Mouse (Mus musculus) MEL (cell line): Measurements from ENCODE around the gene Zfp65. TPM values are rescaled to one million over a fixed set of nuclear protein-coding genes. Genes with fewer than 3 reads are reported as not detected.
A peak's percentile ranks its signal among the peaks of the same experiment; 100 is the strongest.

Source experiments
- DNase-seq: peaks from one replicate; pipeline ENCODE4 v3.0.0; 2011; ENCODE audit warnings: low read depth, low spot score
- H3K27ac ChIP-seq: 2 replicates; pipeline ENCODE4 v1.5.1; 2012; ENCODE audit warnings: low read depth, mild to moderate bottlenecking, control low read depth, low read length, moderate library complexity; ENCODE audit not compliant: control insufficient read depth
- H3K27me3 ChIP-seq, 2 experiments: fragments of 150-350 bp in 1 of 2; sonication (generic) in 1 of 2; 2 replicates each; pipeline ENCODE4 v1.6.1; 2012; ENCODE audit warnings: low read length in 2 of 2, mild to moderate bottlenecking in 2 of 2, improper control_type of control experiment in 1 of 2, moderate library complexity in 1 of 2; ENCODE audit not compliant: insufficient read depth in 2 of 2, control insufficient read depth in 1 of 2
- H3K36me3 ChIP-seq, 2 experiments: 2 replicates each; pipeline ENCODE4 v1.6.1; 2012 to 2014; ENCODE audit warnings: low read length in 2 of 2, improper control_type of control experiment in 1 of 2, inconsistent platforms in 1 of 2, mild to moderate bottlenecking in 1 of 2; ENCODE audit not compliant: insufficient read depth in 2 of 2, control insufficient read depth in 1 of 2
- H3K4me1 ChIP-seq, 2 experiments: fragments of 150-350 bp in 1 of 2; sonication (generic) in 1 of 2; 2 replicates each; pipeline ENCODE4 v1.6.1; 2012; ENCODE audit warnings: low read length in 2 of 2, improper control_type of control experiment in 1 of 2, mild to moderate bottlenecking in 1 of 2; ENCODE audit not compliant: insufficient read depth in 2 of 2, control insufficient read depth in 1 of 2
- H3K4me3 ChIP-seq, 2 experiments: fragments of 150-350 bp in 1 of 2; sonication (generic) in 1 of 2; 2 replicates each; pipeline ENCODE4 v1.5.1; 2012; ENCODE audit warnings: low read depth in 2 of 2, low read length in 2 of 2, mild to moderate bottlenecking in 2 of 2, moderate library complexity in 2 of 2, control low read depth in 1 of 2, improper control_type of control experiment in 1 of 2; ENCODE audit not compliant: control insufficient read depth in 1 of 2, insufficient read depth in 1 of 2
- H3K79me2 ChIP-seq: 2 replicates; pipeline ENCODE4 v1.6.1; 2012; ENCODE audit warnings: mild to moderate bottlenecking, low read length, moderate library complexity; ENCODE audit not compliant: control insufficient read depth, poor library complexity, insufficient read depth
- H3K9ac ChIP-seq: 2 replicates; pipeline ENCODE4 v1.6.1; 2012; ENCODE audit warnings: low read depth, mild to moderate bottlenecking, control low read depth, low read length, moderate library complexity; ENCODE audit not compliant: control insufficient read depth, poor library complexity, severe bottlenecking
- H3K9me3 ChIP-seq: fragments of 150-350 bp; sonication (generic); replicated peaks from 2 replicates; pipeline ENCODE4 v1.6.1; 2012; ENCODE audit warnings: mild to moderate bottlenecking, low read length, improper control_type of control experiment, moderate library complexity; ENCODE audit not compliant: insufficient read depth
- GABPA ChIP-seq: IDR thresholded peaks from 2 replicates; pipeline ENCODE4 v1.6.1; 2012; ENCODE audit warnings: low read depth, mild to moderate bottlenecking, inconsistent platforms, low read length, improper control_type of control experiment, moderate library complexity
- HCFC1 ChIP-seq: IDR thresholded peaks from 2 replicates; pipeline ENCODE4 v1.6.1; 2012; ENCODE audit warnings: low read depth, mild to moderate bottlenecking, inconsistent platforms, low read length, improper control_type of control experiment, moderate library complexity
- JUND ChIP-seq: IDR thresholded peaks from 2 replicates; pipeline ENCODE4 v1.6.1; 2011; ENCODE audit warnings: low read depth, mild to moderate bottlenecking, improper control_type of control experiment, low read length
- KAT2A ChIP-seq: conservative IDR thresholded peaks from 2 replicates; pipeline ENCODE4 v1.6.1; 2012; ENCODE audit warnings: low read depth, low read length, improper control_type of control experiment, inconsistent platforms
- MAX ChIP-seq: IDR thresholded peaks from 2 replicates; pipeline ENCODE4 v1.6.1; 2011; ENCODE audit warnings: low read length, improper control_type of control experiment
- MEF2A ChIP-seq: IDR thresholded peaks from 2 replicates; pipeline ENCODE4 v1.6.1; 2014; ENCODE audit warnings: low read depth, mild to moderate bottlenecking, inconsistent platforms, low read length, improper control_type of control experiment; ENCODE audit not compliant: poor library complexity, insufficient replicate concordance, severe bottlenecking; ENCODE audit errors: extremely low read depth
- MYC ChIP-seq: IDR thresholded peaks from 2 replicates; pipeline ENCODE4 v1.6.1; 2011; ENCODE audit warnings: low read depth, mild to moderate bottlenecking, low read length, improper control_type of control experiment, moderate library complexity
- NRF1 ChIP-seq: IDR thresholded peaks from 2 replicates; pipeline ENCODE4 v1.6.1; 2014; ENCODE audit warnings: low read depth, mild to moderate bottlenecking, inconsistent platforms, low read length, improper control_type of control experiment, moderate library complexity; ENCODE audit not compliant: poor library complexity, insufficient read depth, severe bottlenecking
- POLR2A ChIP-seq, 2 experiments: IDR thresholded peaks; 2 replicates each; pipeline ENCODE4 v1.6.1; 2011 to 2012; ENCODE audit warnings: low read length in 2 of 2, mild to moderate bottlenecking in 2 of 2, control low read depth in 1 of 2, improper control_type of control experiment in 1 of 2, low read depth in 1 of 2, moderate library complexity in 1 of 2; ENCODE audit not compliant: control insufficient read depth in 1 of 2, insufficient read depth in 1 of 2, poor library complexity in 1 of 2
- POLR2AphosphoS2 ChIP-seq: IDR thresholded peaks from 2 replicates; pipeline ENCODE4 v1.6.1; 2011; ENCODE audit warnings: low read length, improper control_type of control experiment
- POLR2AphosphoS5 ChIP-seq: IDR thresholded peaks from 2 replicates; pipeline ENCODE4 v1.6.1; 2012; ENCODE audit warnings: low read depth, borderline replicate concordance, mild to moderate bottlenecking, inconsistent platforms, low read length, moderate library complexity, mixed read lengths
- SIN3A ChIP-seq: IDR thresholded peaks from 2 replicates; pipeline ENCODE4 v1.6.1; 2012; ENCODE audit warnings: low read length, improper control_type of control experiment, inconsistent platforms
- TBP ChIP-seq: IDR thresholded peaks from 2 replicates; pipeline ENCODE4 v1.8.0; 2011; ENCODE audit warnings: low read depth, low read length, improper control_type of control experiment
- USF2 ChIP-seq, 2 experiments: IDR thresholded peaks; 2 replicates each; pipeline ENCODE4 v1.6.1; 2011 to 2012; ENCODE audit warnings: improper control_type of control experiment in 2 of 2, low read length in 2 of 2, borderline replicate concordance in 1 of 2, inconsistent platforms in 1 of 2, low read depth in 1 of 2, mild to moderate bottlenecking in 1 of 2; ENCODE audit not compliant: insufficient read depth in 1 of 2
- ZC3H11A ChIP-seq: IDR thresholded peaks from 2 replicates; pipeline ENCODE4 v1.6.1; 2012; ENCODE audit warnings: low read depth, mild to moderate bottlenecking, inconsistent platforms, low read length, improper control_type of control experiment
- ZMIZ1 ChIP-seq: IDR thresholded peaks from 2 replicates; pipeline ENCODE4 v1.6.1; 2012; ENCODE audit warnings: low read depth, mild to moderate bottlenecking, inconsistent platforms, low read length, improper control_type of control experiment, moderate library complexity
- ZNF384 ChIP-seq: IDR thresholded peaks from 2 replicates; pipeline ENCODE4 v1.6.1; 2012; ENCODE audit warnings: low read depth, mild to moderate bottlenecking, inconsistent platforms, low read length, improper control_type of control experiment
- polyA plus RNA-seq, 2 experiments: library from polyadenylated mRNA; stranded (reverse) in 1 of 2; unstranded in 1 of 2; fragments of >175 nt in 1 of 2; fragments of >200 nt in 1 of 2; gene quantifications; 2 replicates each; pipeline versions ENCODE4 v1.2.1 to v1.2.4; 2012; ENCODE audit warnings: low replicate concordance in 2 of 2, low read depth in 1 of 2; ENCODE audit not compliant: insufficient read length in 2 of 2, insufficient read depth in 1 of 2, missing spikeins in 1 of 2
- total RNA-seq: library from RNA; depleted of rRNA; stranded (reverse); fragments of 300-350 nt; gene quantifications from 2 replicates; pipeline ENCODE4 v1.2.3, GENCODE M21; 2012

Zfp65 gene
- total and polyA plus RNA-seq, 3 experiments = 2.9 to 3.9 TPM; not detected in 1

GRCm38 (mm10) chr13:67759966-67760365 is 31.0 kb upstream of the Zfp65 start:
- Histone ChIP-seq H3K9ac (no peak overlapping the region), H3K4me1 (no peaks in the 10 kb centered on the region; a peak in 1 of 4 replicates), H3K4me3 (no peak overlapping the region), H3K27ac (no peak overlapping the region), H3K79me2 (no peaks in the 10 kb centered on the region), H3K9me3 (no peaks in the 10 kb centered on the region), H3K27me3 (no peaks in the 10 kb centered on the region), H3K36me3 (peaks cover 0 to 3% of the 10 kb centered on the region in 2 experiments; a peak in 1 of 4 replicates)
- DNase-seq = no peak
- TF ChIP-seq ZNF384 (no peak), POLR2A (IDR thresholded peaks at IDR 0.05; ENCODE audit: control insufficient read depth in 1 of 2, insufficient read depth in 1 of 2, low read depth in 1 of 2, low read length in 2 of 2, poor library complexity in 1 of 2) (no peak), HCFC1 (no peak), MYC (no peak), ZMIZ1 (no peak), ZC3H11A (no peak), POLR2AphosphoS5 (no peak), KAT2A (no peak), MEF2A (no peak), SIN3A (no peak), USF2 (IDR thresholded peaks at IDR 0.05; ENCODE audit: borderline replicate concordance in 1 of 2, insufficient read depth in 1 of 2, low read depth in 1 of 2, low read length in 2 of 2) (no peak), POLR2AphosphoS2 (no peak), TBP (no peak), MAX (no peak), GABPA (no peak)

DNA sequence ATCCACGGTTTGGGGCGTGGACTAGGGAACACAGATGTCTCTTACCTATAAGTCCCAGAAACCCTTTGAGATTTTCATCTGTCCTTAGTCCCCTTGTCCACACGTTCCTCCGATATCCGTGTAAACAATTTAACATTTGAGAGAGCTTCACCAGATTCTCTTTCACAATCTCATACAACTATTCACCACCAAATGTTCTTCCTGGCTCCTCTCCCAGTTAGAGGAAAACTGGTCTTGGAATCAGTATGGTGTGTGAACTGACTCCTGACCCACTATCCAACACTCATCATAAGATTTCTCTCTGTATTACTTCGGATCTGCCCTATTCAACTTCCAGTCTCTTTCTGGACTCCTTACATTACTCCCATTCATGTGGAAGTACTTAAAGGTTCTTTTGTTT is 26.8 kb upstream of the Zfp65 start:
- Histone ChIP-seq H3K79me2 (no peaks in the 10 kb centered on the region; the same call in 1 of the 2 replicates), H3K36me3 (peaks cover 0 to 3% of the 10 kb centered on the region in 2 experiments; a peak in 1 of 4 replicates), H3K9ac (no peak overlapping the region), H3K4me1 (no peaks in the 10 kb centered on the region; a peak in 2 of 4 replicates), H3K4me3 (no peak overlapping the region), H3K27me3 (no peaks in the 10 kb centered on the region), H3K9me3 (no peaks in the 10 kb centered on the region), H3K27ac (no peak overlapping the region)
- DNase-seq = peak; percentile 2
- TF ChIP-seq ZMIZ1 = no peak
- TF ChIP-seq SIN3A = no peak
- TF ChIP-seq JUND = no peak
- TF ChIP-seq TBP = no peak
- TF ChIP-seq NRF1 = no peak
